Mouse (Mus musculus) forebrain, embryonic 12.5 days (tissue): ENCODE measurements at regions not wholly inside any gene's neighbourhood (a gene's known extent, or its start where the extent isn't known, plus 50 kb on each side); places are given as distances from the start of the nearest gene placed in this dataset.

Experiments
- ATAC-seq: fragments of 200-750 bp; cut with Nextera tagmentation; 2 replicates; pipeline ENCODE4 v1.8.0; 2017; ENCODE audit warnings: moderate TSS enrichment; ENCODE audit not compliant: low FRiP score
- H3K27ac ChIP-seq: fragments of 300-500 bp; sonication (generic); 2 replicates; pipeline ENCODE4 v1.5.1; 2016; ENCODE audit warnings: mild to moderate bottlenecking
- H3K27me3 ChIP-seq: fragments of 300-500 bp; sonication (generic); 2 replicates; pipeline ENCODE4 v1.6.1; 2016; ENCODE audit warnings: mild to moderate bottlenecking
- H3K36me3 ChIP-seq: fragments of 300-500 bp; sonication (generic); replicated peaks from 2 replicates; pipeline ENCODE4 v1.6.1; 2016; ENCODE audit warnings: mild to moderate bottlenecking
- H3K4me1 ChIP-seq: fragments of 300-500 bp; sonication (generic); 2 replicates; pipeline ENCODE4 v1.6.1; 2016
- H3K4me2 ChIP-seq: fragments of 300-500 bp; sonication (generic); 2 replicates; pipeline ENCODE4 v1.6.1; 2016; ENCODE audit warnings: mild to moderate bottlenecking, moderate library complexity
- H3K4me3 ChIP-seq: fragments of 300-500 bp; sonication (generic); replicated peaks from 2 replicates; pipeline ENCODE4 v1.5.1; 2016; ENCODE audit warnings: mild to moderate bottlenecking
- H3K9ac ChIP-seq: fragments of 300-500 bp; sonication (generic); 2 replicates; pipeline ENCODE4 v1.6.1; 2016; ENCODE audit warnings: mild to moderate bottlenecking
- H3K9me3 ChIP-seq: fragments of 300-500 bp; sonication (generic); 2 replicates; pipeline ENCODE4 v1.6.1; 2016
- WGBS: fragments of 180-500 bp; shearing (Covaris S2); methylation state at CpG from one replicate; pipeline ENCODE4 v1.1.7; 2016; 5-methylcytosine and 5-hydroxymethylcytosine counted together

DNA sequence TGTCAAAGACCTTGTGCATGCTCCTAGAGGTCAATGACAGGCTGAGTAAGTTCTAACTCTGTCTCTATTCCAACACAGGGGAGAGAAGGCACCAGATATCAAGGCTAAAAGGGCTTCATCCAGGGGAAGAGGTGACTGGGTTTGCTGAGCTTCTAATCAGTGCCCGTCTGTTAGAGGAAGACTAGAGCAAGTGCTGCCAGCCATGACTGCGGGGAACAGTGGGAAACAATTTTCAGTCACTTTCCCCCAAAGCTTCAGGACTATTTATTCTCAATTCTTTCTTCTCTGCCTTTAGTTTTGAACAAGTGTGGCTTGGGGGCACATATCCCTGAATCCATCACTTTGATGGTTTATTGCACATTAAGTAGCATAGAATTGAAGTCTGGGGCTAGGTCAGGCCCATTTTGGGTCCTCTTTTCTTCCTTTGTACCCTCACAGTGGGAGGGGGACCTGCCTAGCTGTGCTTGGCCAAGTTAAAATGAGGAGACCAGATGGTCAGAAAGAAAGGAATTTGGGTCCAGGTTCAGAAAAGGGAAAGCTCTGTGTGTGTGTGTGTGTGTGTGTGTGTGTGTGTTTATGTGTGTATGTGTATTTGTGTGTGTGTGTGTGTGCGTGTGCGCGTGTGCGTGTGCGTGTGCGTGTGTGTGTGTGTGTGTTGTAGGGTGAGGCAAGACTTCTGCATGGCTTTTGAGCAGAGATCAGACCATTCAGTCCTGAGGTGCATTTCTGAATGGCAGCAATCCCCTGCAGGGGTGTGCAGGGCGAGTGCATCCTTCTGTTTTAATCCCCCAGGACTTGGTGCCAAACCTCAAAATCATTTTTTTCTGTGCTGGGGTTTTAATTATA lies 337.2 kb downstream of the 1500009L16Rik start:
- H3K36me3 ChIP-seq, result no peaks in the 10 kb centered on the region
- no peak overlapping the region for H3K4me3 ChIP-seq
- no peak for ATAC-seq
- H3K27me3 ChIP-seq, result no peaks in the 10 kb centered on the region
- no peak overlapping the region for H3K9ac ChIP-seq
- peak overlapping the region; percentile 75 for H3K27ac ChIP-seq
- no peak overlapping the region for H3K4me2 ChIP-seq
- WGBS, result 50% methylated on average over 9 of the region's 9 CpGs
- no peaks in the 10 kb centered on the region for H3K9me3 ChIP-seq
- H3K4me1 ChIP-seq, result peaks cover 26% of the 10 kb centered on the region

DNA sequence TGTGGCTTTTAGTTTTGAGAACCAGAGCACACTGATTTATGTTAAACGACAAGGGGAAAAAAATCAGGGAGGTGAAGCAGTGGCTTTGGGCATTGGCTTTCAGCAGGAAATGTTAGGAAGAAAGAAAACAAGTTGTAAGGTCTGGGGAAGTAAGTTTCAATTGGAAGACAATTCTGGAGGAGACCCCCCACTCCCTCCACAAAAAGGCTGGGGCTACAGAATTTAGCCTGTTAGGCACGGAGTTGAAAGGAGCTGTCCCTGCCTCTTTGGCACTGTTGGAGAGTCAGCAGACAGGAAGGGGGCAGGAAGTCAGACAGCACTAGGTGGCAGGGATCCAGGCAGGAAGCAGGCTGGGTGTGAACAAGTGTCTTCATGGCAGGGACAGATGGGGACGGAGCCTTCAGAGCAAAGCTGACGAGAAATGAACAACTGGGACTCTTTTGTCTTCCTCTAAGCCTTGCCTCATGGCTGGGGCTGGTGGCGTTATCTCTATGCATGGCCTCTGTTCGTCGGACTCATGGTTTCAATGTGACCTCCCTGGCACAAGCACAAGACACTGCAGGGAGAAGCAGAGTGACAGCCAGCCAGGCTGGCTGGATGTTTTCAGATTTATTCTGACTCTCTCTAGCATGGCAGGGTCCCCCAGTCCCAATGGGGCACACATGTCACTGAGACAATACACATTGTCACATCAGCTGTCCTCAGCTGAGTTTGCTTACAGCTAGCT lies 338.0 kb downstream of the 1500009L16Rik start:
- WGBS, result 10% methylated on average over 7 of the region's 7 CpGs
- H3K36me3 ChIP-seq, result no peaks in the 10 kb centered on the region
- no peaks in the 10 kb centered on the region for H3K27me3 ChIP-seq
- peak overlapping the region; percentile 21 for H3K4me2 ChIP-seq
- no peak overlapping the region for H3K9ac ChIP-seq
- no peak overlapping the region for H3K4me3 ChIP-seq
- H3K4me1 ChIP-seq, result peaks cover 21% of the 10 kb centered on the region
- H3K9me3 ChIP-seq, result no peaks in the 10 kb centered on the region
- peak; percentile 65; the same call in 1 of the 2 replicates for ATAC-seq
- H3K27ac ChIP-seq, result peak overlapping the region; percentile 75

DNA sequence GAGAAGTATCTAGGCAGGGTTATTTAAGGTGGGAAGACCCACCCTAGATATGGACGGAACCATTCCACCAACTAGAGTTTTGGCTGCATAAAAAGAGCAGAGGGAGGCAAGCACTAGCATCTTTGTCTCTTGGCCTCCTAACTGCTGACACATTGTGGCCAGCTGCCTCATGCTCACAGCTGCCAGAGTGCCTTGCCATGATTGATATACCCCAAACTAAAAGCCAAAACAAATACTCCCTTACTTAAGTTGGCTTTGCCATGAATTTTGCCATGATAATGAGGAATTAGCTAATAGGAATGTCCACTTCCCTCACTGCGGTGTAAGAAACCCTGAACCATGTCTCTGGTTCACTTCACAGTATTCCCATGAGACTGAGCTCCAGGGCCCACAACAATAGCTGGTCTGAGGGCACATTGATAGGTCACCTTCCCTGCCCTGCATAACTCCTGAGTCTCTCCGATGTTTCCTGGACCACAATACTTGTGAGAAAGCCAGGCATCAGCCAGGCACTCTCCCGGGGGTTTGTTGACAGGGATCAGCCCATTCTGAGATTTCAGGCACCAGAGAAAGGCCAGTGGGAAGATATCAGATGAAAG lies 344.5 kb downstream of the 1500009L16Rik start:
- H3K36me3 ChIP-seq, result no peaks in the 10 kb centered on the region
- H3K4me1 ChIP-seq, result no peaks in the 10 kb centered on the region
- 87% methylated on average over 4 of the region's 4 CpGs for WGBS
- ATAC-seq, result no peak
- H3K4me2 ChIP-seq, result no peak overlapping the region
- no peaks in the 10 kb centered on the region for H3K27me3 ChIP-seq
- H3K27ac ChIP-seq, result no peak overlapping the region
- no peak overlapping the region for H3K9ac ChIP-seq
- no peak overlapping the region for H3K4me3 ChIP-seq
- H3K9me3 ChIP-seq, result no peaks in the 10 kb centered on the region

DNA sequence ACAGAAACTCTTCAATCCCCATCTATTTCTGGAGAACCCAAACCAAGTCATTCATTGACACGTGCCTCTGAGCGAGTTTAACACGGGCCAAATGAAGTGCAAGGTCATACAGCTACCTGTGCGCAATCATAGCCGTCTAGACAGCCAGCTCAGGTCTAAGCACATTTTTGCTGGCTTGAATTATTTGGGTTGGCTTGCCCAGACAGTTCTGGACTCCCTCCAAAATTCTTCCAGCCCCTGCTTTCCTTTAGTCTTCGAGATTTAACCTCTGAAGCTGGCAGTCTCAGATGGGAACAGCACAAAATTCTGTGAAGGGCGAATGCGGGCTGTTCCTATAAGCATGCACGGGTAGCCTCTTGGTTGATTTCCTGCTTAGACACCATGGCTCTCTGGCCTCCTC lies 347.1 kb downstream of the 1500009L16Rik start:
- Histone ChIP-seq H3K36me3 (no peaks in the 10 kb centered on the region), H3K27me3 (no peaks in the 10 kb centered on the region), H3K9ac (no peak overlapping the region), H3K4me1 (peaks cover 8% of the 10 kb centered on the region), H3K27ac (no peak overlapping the region), H3K4me3 (no peak overlapping the region), H3K9me3 (no peaks in the 10 kb centered on the region), H3K4me2 (no peak overlapping the region)
- ATAC-seq, result no peak
- WGBS, result 86% methylated on average over 9 of the region's 9 CpGs

DNA sequence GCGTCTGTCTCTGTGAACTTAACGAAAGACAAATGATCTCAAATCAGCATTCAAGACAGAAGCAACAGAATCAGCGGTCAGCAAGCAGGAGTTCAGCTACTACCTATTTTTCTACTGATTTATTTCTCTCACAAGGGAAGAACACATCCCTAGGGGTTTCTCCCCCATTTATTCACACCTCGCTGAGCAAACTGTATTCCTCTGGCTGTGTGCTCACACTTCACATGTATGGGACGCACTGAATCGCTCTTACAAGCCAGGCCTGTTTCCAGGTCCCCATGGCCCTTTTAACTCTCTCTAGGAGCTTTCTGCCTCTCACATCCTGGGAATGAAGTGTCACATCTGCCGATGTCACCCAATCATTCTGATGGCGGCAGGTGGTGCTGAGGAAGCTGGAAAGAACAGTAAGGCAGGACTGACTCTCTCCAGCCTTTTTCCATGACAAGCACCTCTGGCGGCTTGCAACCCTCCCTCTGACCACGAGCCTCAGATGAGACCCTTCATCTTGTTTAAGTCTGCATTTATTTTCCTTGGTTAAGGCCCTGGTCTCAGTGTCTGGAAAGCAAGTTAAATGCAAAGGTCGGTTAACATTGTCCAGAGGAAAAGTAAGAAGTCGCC lies 350.3 kb downstream of the 1500009L16Rik start:
- Histone ChIP-seq H3K9me3 (peaks cover 6% of the 10 kb centered on the region; the same call in 1 of the 2 replicates), H3K9ac (no peak overlapping the region), H3K36me3 (no peaks in the 10 kb centered on the region), H3K27me3 (no peaks in the 10 kb centered on the region), H3K27ac (peak overlapping the region; percentile 46; the same call in 1 of the 2 replicates), H3K4me1 (peaks cover 8% of the 10 kb centered on the region), H3K4me3 (no peak overlapping the region), H3K4me2 (peak overlapping the region; percentile 13; the same call in 1 of the 2 replicates)
- 47% methylated on average over 12 of the region's 12 CpGs for WGBS
- peak; percentile 58; the same call in 1 of the 2 replicates for ATAC-seq

DNA sequence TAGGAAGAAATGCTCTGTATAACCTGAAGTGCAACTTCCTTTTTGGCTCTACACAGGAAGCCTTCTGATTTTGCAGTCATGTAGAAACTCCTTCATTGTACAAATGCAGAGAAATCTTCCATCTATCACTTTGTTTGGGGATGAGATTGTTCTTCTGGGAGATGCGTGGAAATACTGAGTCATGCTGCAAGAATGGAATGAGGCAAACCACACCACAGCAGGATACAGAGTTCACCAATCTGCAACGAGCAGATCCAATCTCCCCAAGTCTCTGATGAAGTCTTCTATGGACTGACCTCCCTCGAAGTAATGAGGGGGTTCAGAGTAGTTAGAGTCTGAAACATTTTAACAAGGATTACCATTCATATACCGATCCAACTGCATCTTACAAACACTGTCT lies 352.9 kb downstream of the 1500009L16Rik start:
- no peak overlapping the region for H3K27ac ChIP-seq
- 88% methylated on average over 4 of the region's 4 CpGs for WGBS

DNA sequence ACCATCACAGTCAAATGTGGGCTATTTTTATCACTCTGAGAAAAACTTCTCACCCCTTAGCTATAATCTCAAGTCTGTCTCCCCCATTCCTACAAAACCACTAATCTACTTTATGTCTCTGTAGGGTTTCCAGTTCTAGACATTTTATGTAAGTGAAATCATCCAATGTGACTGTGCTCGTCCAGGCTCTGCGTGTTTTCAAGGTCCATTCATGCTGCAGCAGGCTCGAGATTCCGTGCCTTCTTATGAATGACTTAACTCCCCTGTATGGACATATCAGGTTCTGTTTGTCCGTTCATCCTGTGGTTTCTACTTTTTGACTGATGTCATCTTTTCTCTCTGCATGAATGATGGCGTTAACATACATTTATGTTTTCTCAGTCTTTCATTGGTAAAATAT lies 357.6 kb downstream of the 1500009L16Rik start:
- H3K36me3 ChIP-seq, result no peaks in the 10 kb centered on the region
- H3K4me1 ChIP-seq, result 0 out of 2 replicates have a peak, but pooled peaks cover 7% of the 10 kb centered on the region
- 81% methylated on average over 6 of the region's 6 CpGs for WGBS
- no peak overlapping the region for H3K9ac ChIP-seq
- no peak for ATAC-seq
- H3K4me3 ChIP-seq, result no peak overlapping the region
- H3K9me3 ChIP-seq, result peaks cover 6% of the 10 kb centered on the region; the same call in 1 of the 2 replicates
- no peaks in the 10 kb centered on the region for H3K27me3 ChIP-seq
- H3K27ac ChIP-seq, result no peak overlapping the region
- H3K4me2 ChIP-seq, result no peak overlapping the region

More for the DNA sequence above, 352.9 kb downstream of the 1500009L16Rik start:
- no peak for ATAC-seq
- no peak overlapping the region for H3K4me3 ChIP-seq
- H3K4me2 ChIP-seq, result no peak overlapping the region
- peaks cover 8% of the 10 kb centered on the region for H3K4me1 ChIP-seq
- H3K9ac ChIP-seq, result no peak overlapping the region
- H3K9me3 ChIP-seq, result peaks cover 6% of the 10 kb centered on the region; the same call in 1 of the 2 replicates
- no peaks in the 10 kb centered on the region for H3K36me3 ChIP-seq
- H3K27me3 ChIP-seq, result no peaks in the 10 kb centered on the region

DNA sequence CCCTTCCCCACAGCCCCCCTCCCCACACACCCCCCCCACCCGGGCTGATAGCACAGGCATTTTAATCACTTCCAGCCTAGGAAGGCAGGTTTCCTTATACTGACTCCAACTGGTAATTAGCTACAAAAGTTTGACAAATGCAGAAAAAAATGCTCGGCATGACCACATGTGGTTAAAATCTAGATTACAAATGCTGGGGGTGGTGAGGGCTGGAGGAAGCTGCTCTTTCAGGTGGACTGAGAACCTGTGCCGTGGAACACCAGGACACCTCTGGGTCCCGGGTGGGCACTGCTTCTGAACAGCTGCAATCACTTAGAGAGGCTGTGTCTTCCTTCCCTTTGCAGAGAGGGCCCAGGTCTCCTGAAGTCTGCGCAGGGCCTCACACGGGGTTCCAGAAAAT lies 358.7 kb downstream of the Nuak1 start:
- H3K4me2 ChIP-seq, result no peak overlapping the region
- H3K27me3 ChIP-seq, result no peaks in the 10 kb centered on the region
- H3K9ac ChIP-seq, result no peak overlapping the region
- H3K27ac ChIP-seq, result no peak overlapping the region
- H3K4me1 ChIP-seq, result 0 out of 2 replicates have a peak, but pooled peaks cover 7% of the 10 kb centered on the region
- no peak overlapping the region for H3K4me3 ChIP-seq
- peaks cover 6% of the 10 kb centered on the region; the same call in 1 of the 2 replicates for H3K9me3 ChIP-seq
- 59% methylated on average over 6 of the region's 6 CpGs for WGBS
- no peaks in the 10 kb centered on the region for H3K36me3 ChIP-seq
- ATAC-seq, result no peak

DNA sequence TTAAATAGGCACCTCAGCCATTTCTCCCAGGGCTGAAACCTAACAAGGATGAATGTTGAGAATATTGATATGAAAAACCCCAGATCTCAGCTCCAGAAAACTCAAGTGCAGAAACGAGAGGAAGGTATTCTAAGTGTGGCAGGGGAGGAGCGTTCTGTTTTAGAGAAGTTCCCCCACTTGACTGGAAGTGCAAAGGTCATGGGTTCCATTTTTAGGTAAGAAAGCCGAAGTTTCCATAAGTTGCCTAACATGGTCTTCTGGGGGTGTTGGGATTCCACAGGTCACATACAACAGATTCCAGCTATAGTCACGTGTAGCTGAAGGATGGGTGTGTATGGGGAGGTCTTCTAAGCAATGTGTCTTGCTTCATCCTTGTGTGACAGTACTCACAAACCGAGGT lies 352.9 kb downstream of the Nuak1 start:
- no peak for ATAC-seq
- Histone ChIP-seq H3K9ac (no peak overlapping the region), H3K4me1 (no peaks in the 10 kb centered on the region), H3K4me2 (no peak overlapping the region), H3K27me3 (no peaks in the 10 kb centered on the region), H3K9me3 (no peaks in the 10 kb centered on the region), H3K4me3 (no peak overlapping the region), H3K27ac (no peak overlapping the region), H3K36me3 (no peaks in the 10 kb centered on the region)
- 84% methylated on average over 5 of the region's 5 CpGs for WGBS

DNA sequence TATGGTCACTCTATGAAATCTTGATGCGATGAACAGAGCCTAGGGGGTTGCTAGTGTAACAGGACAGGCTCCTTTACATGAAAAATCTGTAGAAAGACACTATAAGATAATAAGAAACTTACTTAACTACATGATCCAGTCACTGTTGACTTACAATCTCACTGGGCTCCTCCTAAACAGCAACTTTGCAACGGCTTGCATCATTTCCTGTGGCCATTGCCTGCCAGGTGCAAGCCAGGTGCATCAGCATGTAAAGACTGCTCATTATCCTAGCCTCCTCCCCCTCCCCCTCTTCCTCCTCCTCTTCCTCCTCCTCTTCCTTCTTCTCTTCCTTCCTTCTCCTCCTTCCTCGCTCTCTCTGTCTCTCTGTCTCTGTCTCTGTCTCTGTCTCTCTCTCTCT lies 352.5 kb downstream of the Nuak1 start:
- Histone ChIP-seq H3K36me3 (no peaks in the 10 kb centered on the region), H3K4me1 (no peaks in the 10 kb centered on the region), H3K9me3 (no peaks in the 10 kb centered on the region), H3K27ac (no peak overlapping the region), H3K4me2 (no peak overlapping the region), H3K9ac (no peak overlapping the region), H3K4me3 (no peak overlapping the region), H3K27me3 (no peaks in the 10 kb centered on the region)
- no peak for ATAC-seq
- 88% methylated on average over 3 of the region's 3 CpGs for WGBS

DNA sequence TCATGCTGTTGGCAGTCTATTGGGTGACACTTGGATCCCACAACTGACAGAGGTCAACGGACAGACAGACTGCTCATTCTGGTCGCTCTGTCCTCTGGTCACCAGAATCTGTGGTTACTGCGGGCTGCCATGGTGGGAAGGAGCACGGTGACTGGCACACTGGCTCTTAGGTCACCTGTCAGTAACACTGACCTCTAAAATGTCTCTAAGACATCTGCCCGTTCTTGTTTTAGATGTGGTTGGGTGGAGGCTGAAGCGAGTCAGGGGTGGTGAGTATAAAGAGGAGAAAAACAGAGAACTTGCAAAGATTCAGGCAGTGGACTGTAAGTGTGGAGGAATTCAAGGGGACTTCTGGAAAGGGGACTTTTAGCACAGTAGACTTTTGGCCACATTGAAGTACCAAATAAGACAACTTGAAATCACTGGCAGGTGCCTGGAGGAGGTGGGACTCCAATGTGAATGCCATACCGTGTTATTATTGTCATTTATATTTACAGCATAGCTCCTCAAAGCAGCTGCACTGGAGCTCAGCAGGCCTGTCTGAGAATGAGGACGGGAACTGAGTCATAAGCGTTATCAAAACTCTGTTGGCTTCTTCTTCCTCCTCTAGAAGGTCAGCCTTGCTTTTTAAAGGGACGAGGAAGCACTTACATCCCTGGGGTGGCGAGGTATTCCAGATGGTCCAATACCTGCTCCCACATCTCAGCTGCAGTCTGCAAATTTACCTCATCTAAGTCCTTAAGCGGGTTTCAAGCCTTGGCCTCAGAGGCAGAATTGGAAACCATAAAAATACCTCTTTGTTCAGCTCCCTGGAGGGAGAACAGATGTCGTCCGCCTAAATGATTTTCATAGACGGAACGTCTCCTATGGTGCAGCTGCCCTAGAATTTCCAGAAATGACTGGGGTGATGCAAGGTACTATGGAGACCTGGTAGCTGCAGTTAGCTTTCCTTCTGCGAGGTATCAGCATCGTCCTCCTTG lies 351.3 kb downstream of the Nuak1 start:
- 88% methylated on average over 18 of the region's 18 CpGs for WGBS
- Histone ChIP-seq H3K4me2 (no peak overlapping the region), H3K4me1 (no peaks in the 10 kb centered on the region), H3K27me3 (no peaks in the 10 kb centered on the region), H3K4me3 (no peak overlapping the region), H3K36me3 (no peaks in the 10 kb centered on the region), H3K27ac (no peak overlapping the region), H3K9me3 (no peaks in the 10 kb centered on the region), H3K9ac (no peak overlapping the region)
- no peak for ATAC-seq
